Mouse (Mus musculus): ENCODE data around the gene Ralgps1. TPM values are rescaled to one million over a fixed set of nuclear protein-coding genes. Genes with fewer than 3 reads are reported as not detected.
A peak's percentile ranks its signal among the peaks of the same experiment; 100 is the strongest.

The Ralgps1 gene
- polyA plus RNA-seq, 1 experiment: 0.47 TPM

DNA sequence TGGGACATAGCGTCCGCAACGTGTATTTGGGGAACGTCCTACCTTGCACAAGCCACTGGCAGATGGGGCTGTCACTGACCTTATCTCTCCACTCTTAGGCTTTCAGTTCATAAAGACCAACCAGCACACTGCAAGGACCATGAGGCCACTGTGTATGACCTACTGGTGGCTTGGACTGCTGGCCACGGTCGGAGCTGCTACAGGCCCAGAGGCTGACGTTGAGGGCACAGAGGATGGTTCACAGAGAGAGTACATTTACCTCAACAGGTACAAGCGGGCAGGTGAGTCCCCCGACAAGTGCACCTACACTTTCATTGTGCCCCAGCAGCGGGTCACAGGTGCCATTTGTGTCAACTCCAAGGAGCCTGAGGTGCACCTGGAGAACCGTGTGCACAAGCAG is 143.2 kb downstream of the Ralgps1 start:
- Histone ChIP-seq H3K27me3 (ENCODE audit: control insufficient read depth, insufficient read depth, insufficient read length) (no peaks in the 10 kb centered on the region), H3K36me3 (ENCODE audit: control insufficient read depth, insufficient read depth) (peaks cover 97% of the 10 kb centered on the region), H3K79me3 (ENCODE audit: low read depth) (peaks cover 56% of the 10 kb centered on the region), H3K4me3 (ENCODE audit: insufficient read depth, poor library complexity, severe bottlenecking) (no peak overlapping the region), H3ac (ENCODE audit: control insufficient read depth, insufficient read length, low read depth) (no peak overlapping the region), H3K79me2 (ENCODE audit: control insufficient read depth, insufficient read depth) (peaks cover 99% of the 10 kb centered on the region)
- TF ChIP-seq USF1 (IDR thresholded peaks at IDR 0.05; ENCODE audit: low read depth): no peak
- TF ChIP-seq CEBPB (IDR thresholded peaks at IDR 0.05; ENCODE audit: low read depth): no peak
- TF ChIP-seq FOSL1 (IDR thresholded peaks at IDR 0.05; ENCODE audit: insufficient read depth, low read length, poor library complexity, severe bottlenecking): no peak
- TF ChIP-seq MAX (IDR thresholded peaks at IDR 0.05): no peak
- no peak for TF ChIP-seq CTCF (IDR thresholded peaks at IDR 0.05; ENCODE audit: control insufficient read depth, insufficient read depth, insufficient read length)

- no peak for TF ChIP-seq FOSL1 (IDR thresholded peaks at IDR 0.05; ENCODE audit: insufficient read depth, low read length, poor library complexity, severe bottlenecking)
- no peak for TF ChIP-seq MAX (IDR thresholded peaks at IDR 0.05)
- TF ChIP-seq CTCF (IDR thresholded peaks at IDR 0.05; ENCODE audit: control insufficient read depth, insufficient read depth, insufficient read length): no peak
- no peak for TF ChIP-seq MYOG (IDR thresholded peaks at IDR 0.05; ENCODE audit: control insufficient read depth, extremely low read depth, insufficient read length)
- TF ChIP-seq MYOD1 (IDR thresholded peaks at IDR 0.05; ENCODE audit: control insufficient read depth, insufficient read length, low read depth): no peak
- TF ChIP-seq USF1 (IDR thresholded peaks at IDR 0.05; ENCODE audit: low read depth): no peak
- no peak for TF ChIP-seq CEBPB (IDR thresholded peaks at IDR 0.05; ENCODE audit: low read depth)
- Histone ChIP-seq H3K79me3 (ENCODE audit: low read depth) (peaks cover 62% of the 10 kb centered on the region), H3K36me3 (ENCODE audit: control insufficient read depth, insufficient read depth) (peaks cover 89% of the 10 kb centered on the region), H3K79me2 (ENCODE audit: control insufficient read depth, insufficient read depth) (peaks cover 95% of the 10 kb centered on the region), H3ac (ENCODE audit: control insufficient read depth, insufficient read length, low read depth) (no peak overlapping the region), H3K27me3 (ENCODE audit: control insufficient read depth, insufficient read depth, insufficient read length) (no peaks in the 10 kb centered on the region), H3K4me3 (ENCODE audit: insufficient read depth, poor library complexity, severe bottlenecking) (no peak overlapping the region)
Measured at GRCm38 (mm10) chr2:33225921-33226320, 145.4 kb downstream of the Ralgps1 start.

GRCm38 (mm10) chr2:33223656-33224358 is 147.5 kb downstream of the Ralgps1 start:
- TF ChIP-seq FOSL1 (IDR thresholded peaks at IDR 0.05; ENCODE audit: insufficient read depth, low read length, poor library complexity, severe bottlenecking) (no peak), CTCF (IDR thresholded peaks at IDR 0.05; ENCODE audit: control insufficient read depth, insufficient read depth, insufficient read length) (no peak), MYOD1 (IDR thresholded peaks at IDR 0.05; ENCODE audit: control insufficient read depth, insufficient read length, low read depth) (no peak), MAX (IDR thresholded peaks at IDR 0.05) (no peak), MYOG (IDR thresholded peaks at IDR 0.05; ENCODE audit: control insufficient read depth, extremely low read depth, insufficient read length) (no peak), CEBPB (IDR thresholded peaks at IDR 0.05; ENCODE audit: low read depth) (no peak), USF1 (IDR thresholded peaks at IDR 0.05; ENCODE audit: low read depth) (no peak)
- H3K79me2 ChIP-seq (ENCODE audit: control insufficient read depth, insufficient read depth): peaks cover 95% of the 10 kb centered on the region
- no peaks in the 10 kb centered on the region for H3K27me3 ChIP-seq (ENCODE audit: control insufficient read depth, insufficient read depth, insufficient read length)
- H3ac ChIP-seq (ENCODE audit: control insufficient read depth, insufficient read length, low read depth): no peak overlapping the region
- H3K36me3 ChIP-seq (ENCODE audit: control insufficient read depth, insufficient read depth): peaks cover 86% of the 10 kb centered on the region
- peaks cover 71% of the 10 kb centered on the region for H3K79me3 ChIP-seq (ENCODE audit: low read depth)
- H3K4me3 ChIP-seq (ENCODE audit: insufficient read depth, poor library complexity, severe bottlenecking): no peak overlapping the region

DNA sequence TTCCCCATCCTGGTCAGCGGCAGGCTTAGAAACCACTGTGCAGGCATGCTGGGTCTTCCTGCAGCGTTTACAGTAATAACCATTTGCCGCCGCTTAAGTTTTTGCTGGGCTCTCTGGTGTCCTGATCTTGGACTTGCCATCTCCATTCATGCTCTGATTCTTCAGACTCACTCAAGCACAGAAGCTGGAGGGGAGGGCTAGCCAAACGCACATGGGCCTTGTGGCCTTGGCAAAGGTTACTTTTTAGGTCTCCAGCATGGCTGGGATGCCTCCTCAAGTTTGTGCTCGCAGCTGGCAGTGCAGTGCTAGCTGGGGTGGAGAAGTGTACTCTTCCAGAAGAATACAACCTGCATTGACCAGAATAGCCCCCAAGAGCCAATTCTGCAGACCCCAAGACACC is 148.8 kb downstream of the Ralgps1 start:
- H3K27me3 ChIP-seq (ENCODE audit: control insufficient read depth, insufficient read depth, insufficient read length): no peaks in the 10 kb centered on the region
- no peak overlapping the region for H3ac ChIP-seq (ENCODE audit: control insufficient read depth, insufficient read length, low read depth)
- peaks cover 85% of the 10 kb centered on the region for H3K36me3 ChIP-seq (ENCODE audit: control insufficient read depth, insufficient read depth)
- no peak overlapping the region for H3K4me3 ChIP-seq (ENCODE audit: insufficient read depth, poor library complexity, severe bottlenecking)
- TF ChIP-seq MAX (IDR thresholded peaks at IDR 0.05) (no peak), USF1 (IDR thresholded peaks at IDR 0.05; ENCODE audit: low read depth) (no peak), FOSL1 (IDR thresholded peaks at IDR 0.05; ENCODE audit: insufficient read depth, low read length, poor library complexity, severe bottlenecking) (no peak), MYOD1 (IDR thresholded peaks at IDR 0.05; ENCODE audit: control insufficient read depth, insufficient read length, low read depth) (no peak), CTCF (IDR thresholded peaks at IDR 0.05; ENCODE audit: control insufficient read depth, insufficient read depth, insufficient read length) (no peak), MYOG (IDR thresholded peaks at IDR 0.05; ENCODE audit: control insufficient read depth, extremely low read depth, insufficient read length) (no peak), CEBPB (IDR thresholded peaks at IDR 0.05; ENCODE audit: low read depth) (no peak)
- H3K79me2 ChIP-seq (ENCODE audit: control insufficient read depth, insufficient read depth): peaks cover 95% of the 10 kb centered on the region
- H3K79me3 ChIP-seq (ENCODE audit: low read depth): peaks cover 79% of the 10 kb centered on the region

DNA sequence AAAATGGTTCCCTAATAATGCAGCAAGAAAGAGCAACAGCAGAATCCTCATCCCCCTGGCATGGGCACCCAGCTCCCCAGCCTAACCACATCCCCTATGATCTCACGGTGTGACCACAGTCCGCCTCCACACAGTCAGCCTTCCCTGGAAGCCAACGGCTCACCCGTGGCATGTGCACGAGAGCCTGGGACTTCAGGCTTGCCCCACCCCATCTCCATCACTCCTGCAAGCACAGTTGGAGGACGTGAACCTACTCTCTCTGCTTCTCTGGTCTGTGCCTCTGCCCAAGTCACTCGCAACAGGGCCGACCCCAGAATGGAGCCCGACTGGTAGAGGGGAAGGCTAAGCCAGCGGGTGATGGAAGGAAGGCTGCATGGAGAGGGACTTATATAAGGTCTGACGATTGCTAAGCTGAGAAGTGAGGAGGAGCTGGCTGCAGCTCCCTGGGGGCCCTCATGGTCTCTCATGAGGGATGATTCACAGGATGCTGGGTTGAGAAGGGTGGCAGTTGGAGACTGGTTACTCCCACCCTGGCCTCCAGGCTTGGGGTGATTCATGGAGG is 149.9 kb downstream of the Ralgps1 start:
- no peak for TF ChIP-seq MYOG (IDR thresholded peaks at IDR 0.05; ENCODE audit: control insufficient read depth, extremely low read depth, insufficient read length)
- no peak for TF ChIP-seq USF1 (IDR thresholded peaks at IDR 0.05; ENCODE audit: low read depth)
- peak; percentile 64 for TF ChIP-seq MYOD1 (IDR thresholded peaks at IDR 0.05; ENCODE audit: control insufficient read depth, insufficient read length, low read depth)
- TF ChIP-seq CEBPB (IDR thresholded peaks at IDR 0.05; ENCODE audit: low read depth): peak; percentile 18
- peak; percentile 76 for TF ChIP-seq FOSL1 (IDR thresholded peaks at IDR 0.05; ENCODE audit: insufficient read depth, low read length, poor library complexity, severe bottlenecking)
- peak; percentile 92 for TF ChIP-seq MAX (IDR thresholded peaks at IDR 0.05)
- peak overlapping the region; percentile 58 for H3ac ChIP-seq (ENCODE audit: control insufficient read depth, insufficient read length, low read depth)
- H3K36me3 ChIP-seq (ENCODE audit: control insufficient read depth, insufficient read depth): peaks cover 81% of the 10 kb centered on the region
- H3K4me3 ChIP-seq (ENCODE audit: insufficient read depth, poor library complexity, severe bottlenecking): no peak overlapping the region
- H3K79me3 ChIP-seq (ENCODE audit: low read depth): peaks cover 85% of the 10 kb centered on the region
- H3K79me2 ChIP-seq (ENCODE audit: control insufficient read depth, insufficient read depth): peaks cover 95% of the 10 kb centered on the region
- no peaks in the 10 kb centered on the region for H3K27me3 ChIP-seq (ENCODE audit: control insufficient read depth, insufficient read depth, insufficient read length)
